Mouse (Mus musculus): ENCODE results near the gene Fbxo27. TPM values are rescaled to one million over a fixed set of nuclear protein-coding genes. Genes with fewer than 3 reads are reported as not detected.
A peak's percentile ranks its signal among the peaks of the same experiment; 100 is the strongest.
"Not testable (repeated sequence)": the region's sequence is repeated elsewhere in the genome, so short reads cannot be mapped to it uniquely, and the experiment has no call there.

Fbxo27 gene
- polyA plus RNA-seq, 1 experiment = 26.5 TPM

DNA sequence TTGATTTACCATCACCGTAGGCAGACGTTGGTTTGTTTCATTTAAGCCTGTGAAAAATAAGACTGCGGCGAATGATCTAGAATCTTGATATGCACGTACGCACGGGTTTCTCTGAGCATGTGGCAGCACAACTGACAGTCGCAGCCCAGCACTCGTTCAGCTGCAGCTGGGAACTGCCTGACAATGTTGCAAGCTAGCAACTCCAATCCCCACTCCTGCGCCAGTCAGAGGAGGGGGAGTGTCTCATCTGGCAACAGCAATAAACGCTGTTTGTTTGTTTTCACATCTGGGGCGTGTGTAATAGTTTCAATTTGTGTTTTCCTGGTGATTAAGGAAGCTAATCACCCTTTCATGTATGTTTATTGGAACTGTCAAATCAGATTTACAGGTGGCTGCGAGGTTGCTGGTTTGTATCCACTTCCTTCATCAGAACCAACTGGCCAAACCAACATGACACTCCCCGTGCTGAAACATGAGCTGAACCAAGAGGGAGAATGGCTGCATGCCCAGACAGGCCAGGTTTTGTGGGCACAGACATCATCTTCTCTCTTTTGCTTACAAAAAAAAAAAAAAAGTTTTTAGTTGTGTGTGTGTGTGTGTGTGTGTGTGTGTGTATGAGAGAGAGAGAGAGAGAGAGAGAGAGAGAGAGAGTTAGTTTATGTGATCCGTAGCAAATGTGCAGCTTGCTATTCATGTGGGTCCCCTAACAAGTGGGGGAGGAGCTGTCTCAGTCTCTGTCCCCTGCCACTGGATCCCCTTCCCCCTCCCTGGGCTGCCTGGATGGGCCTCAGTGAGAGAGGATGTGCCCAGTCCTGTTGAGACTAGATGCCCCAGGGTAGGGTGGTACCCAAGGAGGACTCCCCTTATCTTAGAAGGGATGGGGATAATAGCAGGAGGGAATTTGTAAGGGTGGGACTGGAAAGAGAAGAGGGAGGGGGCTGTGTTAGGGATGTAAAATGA is 26.7 kb upstream of the Fbxo27 start:
- Histone ChIP-seq H3K36me3 (ENCODE audit: control insufficient read depth, insufficient read depth, low read length) (no peaks in the 10 kb centered on the region), H3K4me3 (ENCODE audit: control insufficient read depth, insufficient read depth, low read length) (no peak overlapping the region)
- WGBS = 3% methylated on average over 15 of the region's 15 CpGs

DNA sequence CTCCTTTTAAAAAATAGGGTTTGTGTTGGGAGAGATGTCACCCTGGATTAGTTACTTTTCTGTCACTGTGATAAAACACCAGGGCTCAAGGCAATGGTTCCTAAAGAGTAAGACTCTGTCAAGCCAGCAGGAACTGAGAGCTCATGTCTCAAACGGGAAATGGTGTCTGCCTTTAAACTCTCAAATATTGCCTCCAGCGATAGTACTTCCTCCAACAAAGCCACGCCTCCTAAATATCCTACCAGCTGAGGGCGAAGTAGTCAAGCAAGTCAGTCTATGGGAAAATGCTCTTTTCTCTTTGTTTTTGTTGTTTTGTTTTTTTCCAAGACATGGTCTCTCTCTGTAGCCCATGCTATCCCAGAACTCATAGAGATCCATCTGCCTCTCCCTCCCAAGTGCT is 21.5 kb upstream of the Fbxo27 start:
- no peak for TF ChIP-seq CTCF (IDR thresholded peaks at IDR 0.05; ENCODE audit: borderline replicate concordance, control insufficient read depth, extremely low read depth, insufficient read depth, low read length, poor library complexity)
- no peak for TF ChIP-seq POLR2A (IDR thresholded peaks at IDR 0.05; ENCODE audit: control insufficient read depth, extremely low read depth, insufficient read depth, low read length, poor library complexity)
- DNase-seq = peak; percentile 53
- 6% methylated on average over 4 of the region's 4 CpGs for WGBS
- Histone ChIP-seq H3K36me3 (ENCODE audit: control insufficient read depth, insufficient read depth, low read length) (no peaks in the 10 kb centered on the region), H3K27ac (ENCODE audit: control insufficient read depth, insufficient read depth, low read length) (peak overlapping the region; percentile 65), H3K4me1 (replicated peaks; ENCODE audit: control insufficient read depth, insufficient read depth, low read length) (peaks cover 18% of the 10 kb centered on the region), H3K27me3 (ENCODE audit: control insufficient read depth, insufficient read depth, low read length) (no peaks in the 10 kb centered on the region), H3K4me3 (ENCODE audit: control insufficient read depth, insufficient read depth, low read length) (no peak overlapping the region)

More for the DNA sequence above, 26.7 kb upstream of the Fbxo27 start:
- DNase-seq = peak; percentile 19
- TF ChIP-seq CTCF (IDR thresholded peaks at IDR 0.05; ENCODE audit: borderline replicate concordance, control insufficient read depth, extremely low read depth, insufficient read depth, low read length, poor library complexity) (no peak), POLR2A (IDR thresholded peaks at IDR 0.05; ENCODE audit: control insufficient read depth, extremely low read depth, insufficient read depth, low read length, poor library complexity) (no peak)
- peaks cover 20% of the 10 kb centered on the region for H3K4me1 ChIP-seq (replicated peaks; ENCODE audit: control insufficient read depth, insufficient read depth, low read length)
- H3K27me3 ChIP-seq (ENCODE audit: control insufficient read depth, insufficient read depth, low read length) = no peaks in the 10 kb centered on the region
- H3K27ac ChIP-seq (ENCODE audit: control insufficient read depth, insufficient read depth, low read length) = no peak overlapping the region

DNA sequence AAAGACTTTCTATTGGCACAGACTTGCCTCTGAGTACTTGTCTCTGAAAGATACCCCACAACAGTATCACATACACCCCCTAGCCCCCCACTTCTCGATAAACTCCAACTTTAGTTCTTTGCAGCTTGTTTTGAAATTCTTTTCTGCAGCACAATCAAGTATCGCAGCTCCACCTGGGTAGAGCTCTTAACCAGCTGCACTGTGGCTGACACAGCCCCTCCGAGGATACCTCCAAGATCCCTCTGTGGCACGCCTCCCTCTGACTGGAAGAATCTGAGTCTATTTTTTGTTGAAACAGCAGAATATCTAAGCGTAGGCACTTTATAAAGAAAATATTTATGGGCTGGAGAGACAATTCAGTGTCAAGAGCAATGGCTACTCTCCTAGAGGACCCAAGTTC is 20.4 kb upstream of the Fbxo27 start:
- TF ChIP-seq POLR2A (IDR thresholded peaks at IDR 0.05; ENCODE audit: control insufficient read depth, extremely low read depth, insufficient read depth, low read length, poor library complexity) (no peak), CTCF (IDR thresholded peaks at IDR 0.05; ENCODE audit: borderline replicate concordance, control insufficient read depth, extremely low read depth, insufficient read depth, low read length, poor library complexity) (no peak)
- peaks cover 22% of the 10 kb centered on the region for H3K4me1 ChIP-seq (replicated peaks; ENCODE audit: control insufficient read depth, insufficient read depth, low read length)
- WGBS = 77% methylated on average over 5 of the region's 5 CpGs
- H3K27me3 ChIP-seq (ENCODE audit: control insufficient read depth, insufficient read depth, low read length) = no peaks in the 10 kb centered on the region
- no peak overlapping the region for H3K4me3 ChIP-seq (ENCODE audit: control insufficient read depth, insufficient read depth, low read length)
- H3K27ac ChIP-seq (ENCODE audit: control insufficient read depth, insufficient read depth, low read length) = peak overlapping the region; percentile 73
- H3K36me3 ChIP-seq (ENCODE audit: control insufficient read depth, insufficient read depth, low read length) = no peaks in the 10 kb centered on the region
- no peak for DNase-seq

DNA sequence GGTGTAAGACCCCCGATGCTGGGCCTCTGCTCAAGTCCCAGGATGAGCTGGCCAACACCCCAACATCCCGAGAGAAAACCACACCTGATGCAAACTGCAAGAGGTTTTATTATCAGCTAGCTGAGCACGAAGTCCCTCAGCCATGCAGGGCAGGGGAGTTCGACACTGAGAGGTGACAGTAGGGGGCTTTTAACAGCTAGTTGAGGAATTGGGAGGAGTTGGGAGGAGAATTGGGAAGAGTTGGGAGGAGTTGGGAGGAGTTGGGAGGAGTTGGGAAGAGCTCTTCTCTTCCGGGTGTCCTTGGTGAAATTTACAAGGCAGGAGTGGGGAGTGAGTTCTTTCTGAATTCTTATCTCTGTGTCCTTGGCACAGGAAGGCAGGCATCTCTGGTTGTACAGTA is 19.9 kb upstream of the Fbxo27 start:
- not testable (repeated sequence) for DNase-seq; H3K27me3 ChIP-seq (ENCODE audit: control insufficient read depth, insufficient read depth, low read length); H3K4me3 ChIP-seq (ENCODE audit: control insufficient read depth, insufficient read depth, low read length); H3K36me3 ChIP-seq (ENCODE audit: control insufficient read depth, insufficient read depth, low read length)
- Histone ChIP-seq H3K27ac (ENCODE audit: control insufficient read depth, insufficient read depth, low read length) (peak overlapping the region; percentile 73; the same call in 1 of the 2 replicates), H3K4me1 (replicated peaks; ENCODE audit: control insufficient read depth, insufficient read depth, low read length) (peaks cover 26% of the 10 kb centered on the region)
- 90% methylated on average over 5 of the region's 5 CpGs for WGBS

DNA sequence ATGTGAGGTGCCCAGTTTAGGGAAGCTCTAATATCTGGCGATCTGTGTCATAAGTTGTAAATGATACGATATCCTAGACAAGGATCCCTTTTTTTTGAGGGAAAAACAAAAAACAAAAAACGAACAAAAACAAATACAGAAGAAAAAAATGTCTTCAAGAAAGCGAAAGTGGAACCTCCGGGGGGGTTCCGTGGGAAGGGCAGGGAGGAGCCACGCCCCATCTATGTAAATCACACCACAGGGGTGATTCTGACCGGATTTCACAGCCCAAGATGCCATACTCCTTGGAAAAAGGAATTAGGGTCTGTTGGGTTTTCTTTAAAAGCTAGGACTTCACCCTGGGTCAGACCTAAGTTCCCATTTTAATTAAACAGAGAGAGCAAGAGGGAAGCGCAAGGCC is 17.7 kb upstream of the Fbxo27 start:
- no peak for DNase-seq
- no peak overlapping the region for H3K4me3 ChIP-seq (ENCODE audit: control insufficient read depth, insufficient read depth, low read length)
- TF ChIP-seq CTCF (IDR thresholded peaks at IDR 0.05; ENCODE audit: borderline replicate concordance, control insufficient read depth, extremely low read depth, insufficient read depth, low read length, poor library complexity) (no peak), POLR2A (IDR thresholded peaks at IDR 0.05; ENCODE audit: control insufficient read depth, extremely low read depth, insufficient read depth, low read length, poor library complexity) (no peak)
- peak overlapping the region; percentile 1; the same call in 1 of the 2 replicates for H3K27ac ChIP-seq (ENCODE audit: control insufficient read depth, insufficient read depth, low read length)
- WGBS = 64% methylated on average over 9 of the region's 9 CpGs
- H3K36me3 ChIP-seq (ENCODE audit: control insufficient read depth, insufficient read depth, low read length) = no peaks in the 10 kb centered on the region
- H3K4me1 ChIP-seq (replicated peaks; ENCODE audit: control insufficient read depth, insufficient read depth, low read length) = peaks cover 24% of the 10 kb centered on the region
- no peaks in the 10 kb centered on the region for H3K27me3 ChIP-seq (ENCODE audit: control insufficient read depth, insufficient read depth, low read length)

DNA sequence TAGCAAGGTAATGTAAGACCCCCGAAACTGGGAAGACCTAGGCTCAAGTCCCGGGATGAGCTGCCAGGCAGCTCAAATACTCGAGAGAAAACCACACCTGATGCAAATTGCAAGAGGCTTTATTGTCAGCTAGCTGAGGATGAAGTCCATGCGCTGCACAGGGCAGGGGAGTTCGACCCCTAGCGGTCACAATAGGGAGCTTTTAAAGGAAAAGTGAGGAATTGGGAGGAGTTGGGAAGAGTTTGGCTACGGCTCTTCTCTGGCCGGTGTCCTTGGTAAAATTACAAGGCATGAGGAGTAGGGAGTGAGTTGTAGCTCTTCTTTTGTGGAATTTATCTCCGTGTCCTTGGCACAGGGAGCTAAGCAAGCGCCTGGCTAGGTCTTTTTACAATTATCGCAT is 16.9 kb upstream of the Fbxo27 start:
- no peak for DNase-seq
- H3K36me3 ChIP-seq (ENCODE audit: control insufficient read depth, insufficient read depth, low read length) = no peaks in the 10 kb centered on the region
- WGBS = 72% methylated on average over 11 of the region's 11 CpGs
- no peaks in the 10 kb centered on the region for H3K27me3 ChIP-seq (ENCODE audit: control insufficient read depth, insufficient read depth, low read length)
- TF ChIP-seq POLR2A (IDR thresholded peaks at IDR 0.05; ENCODE audit: control insufficient read depth, extremely low read depth, insufficient read depth, low read length, poor library complexity) (no peak), CTCF (IDR thresholded peaks at IDR 0.05; ENCODE audit: borderline replicate concordance, control insufficient read depth, extremely low read depth, insufficient read depth, low read length, poor library complexity) (no peak)
- H3K4me1 ChIP-seq (replicated peaks; ENCODE audit: control insufficient read depth, insufficient read depth, low read length) = peaks cover 24% of the 10 kb centered on the region
- H3K27ac ChIP-seq (ENCODE audit: control insufficient read depth, insufficient read depth, low read length) = peak overlapping the region; percentile 1; the same call in 1 of the 2 replicates
- H3K4me3 ChIP-seq (ENCODE audit: control insufficient read depth, insufficient read depth, low read length) = no peak overlapping the region

Data from thymus, adult 2 months (tissue).